Mouse (Mus musculus): Measurements from ENCODE around the gene Polr2e.

DNA sequence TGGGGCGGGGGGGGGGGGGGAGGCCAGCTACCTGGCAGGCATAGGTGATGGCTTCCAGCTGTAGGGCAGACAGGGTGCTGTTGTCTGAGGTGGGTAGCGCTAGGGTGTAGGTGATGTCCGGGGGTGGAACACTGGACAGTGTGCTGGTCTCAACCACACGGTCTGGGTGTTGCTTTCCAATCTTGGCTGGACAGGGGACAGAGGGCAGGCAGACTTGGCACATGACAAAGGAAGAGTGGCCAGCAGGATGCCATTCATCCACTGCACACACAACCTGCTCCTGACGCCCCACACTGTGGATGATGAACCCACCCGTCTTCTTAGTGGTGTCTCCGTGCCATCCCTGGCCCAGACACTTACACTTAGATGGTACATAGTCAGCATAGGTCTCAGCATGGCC is 29.7 kb upstream of the Polr2e start:
- no peak for TF ChIP-seq CTCF (conservative IDR thresholded peaks at IDR 0.05; ENCODE audit: low read length)
- TF ChIP-seq NANOG (IDR thresholded peaks at IDR 0.05; ENCODE audit: borderline replicate concordance, low read length), result no peak
